Mouse (Mus musculus): ENCODE results near the gene Hsp90aa1. TPM values are rescaled to one million over a fixed set of nuclear protein-coding genes. Genes with fewer than 3 reads are reported as not detected.
"Not testable (repeated sequence)": the region's sequence is repeated elsewhere in the genome, so short reads cannot be mapped to it uniquely, and the experiment has no call there.

Gene Hsp90aa1
- 686 and 764 TPM in 2 replicates for total RNA-seq (2014; fragmentation: Nextera tagmentation)
- total RNA-seq (2017), result 1,405 and 1,810 TPM in 2 replicates

- ATAC-seq (replicated peaks; ENCODE audit: poor library complexity, severe bottlenecking), result no peak
Observed at GRCm38 (mm10) chr12:110702556-110702955, at the start of gene Hsp90aa1. Hsp90aa1 (minus strand) TSS chr12:110702728.

GRCm38 (mm10) chr12:110750770-110751439, 48.4 kb upstream of the Hsp90aa1 start:
- ATAC-seq (replicated peaks; ENCODE audit: poor library complexity, severe bottlenecking), result no peak; the same call in 1 of the 2 replicates

GRCm38 (mm10) chr12:110738158-110738921, 35.8 kb upstream of the Hsp90aa1 start:
- 0 out of 2 replicates have a peak, but pooled peaks have one; percentile 6 for ATAC-seq (replicated peaks; ENCODE audit: poor library complexity, severe bottlenecking)

GRCm38 (mm10) chr12:110737170-110738157, 34.9 kb upstream of the Hsp90aa1 start, which contains the start of gene Wdr20:
Wdr20 (plus strand) TSS chr12:110737944.
- peak; percentile 92 for ATAC-seq (replicated peaks; ENCODE audit: poor library complexity, severe bottlenecking)

- peak; percentile 43 for ATAC-seq (replicated peaks; ENCODE audit: poor library complexity, severe bottlenecking)
Observed at GRCm38 (mm10) chr12:110736641-110737040, 34.1 kb upstream of the Hsp90aa1 start.

- ATAC-seq (replicated peaks; ENCODE audit: poor library complexity, severe bottlenecking), result not testable (repeated sequence)
Observed at GRCm38 (mm10) chr12:110733254-110733653, 30.7 kb upstream of the Hsp90aa1 start.

GRCm38 (mm10) chr12:110726428-110726827, 23.9 kb upstream of the Hsp90aa1 start:
- ATAC-seq (replicated peaks; ENCODE audit: poor library complexity, severe bottlenecking), result no peak

- ATAC-seq (replicated peaks; ENCODE audit: poor library complexity, severe bottlenecking), result no peak
Observed at GRCm38 (mm10) chr12:110725489-110725888, 23.0 kb upstream of the Hsp90aa1 start.

GRCm38 (mm10) chr12:110725051-110725450, 22.5 kb upstream of the Hsp90aa1 start:
- ATAC-seq (replicated peaks; ENCODE audit: poor library complexity, severe bottlenecking), result no peak

- ATAC-seq (replicated peaks; ENCODE audit: poor library complexity, severe bottlenecking), result no peak
Observed at GRCm38 (mm10) chr12:110716004-110716403, 13.5 kb upstream of the Hsp90aa1 start.

- peak; percentile 59 for ATAC-seq (replicated peaks; ENCODE audit: poor library complexity, severe bottlenecking)
Observed at GRCm38 (mm10) chr12:110714215-110714614, 11.7 kb upstream of the Hsp90aa1 start.

- ATAC-seq (replicated peaks; ENCODE audit: poor library complexity, severe bottlenecking), result no peak; the same call in 1 of the 2 replicates
Observed at GRCm38 (mm10) chr12:110713784-110714183, 11.3 kb upstream of the Hsp90aa1 start.

- ATAC-seq (replicated peaks; ENCODE audit: poor library complexity, severe bottlenecking), result no peak
Observed at GRCm38 (mm10) chr12:110711270-110711669, 8.7 kb upstream of the Hsp90aa1 start.

GRCm38 (mm10) chr12:110707451-110707850, 4.9 kb upstream of the Hsp90aa1 start:
- ATAC-seq (replicated peaks; ENCODE audit: poor library complexity, severe bottlenecking), result no peak

GRCm38 (mm10) chr12:110706337-110707231, 4.1 kb upstream of the Hsp90aa1 start:
- ATAC-seq (replicated peaks; ENCODE audit: poor library complexity, severe bottlenecking), result peak; percentile 85

- ATAC-seq (replicated peaks; ENCODE audit: poor library complexity, severe bottlenecking), result not testable (repeated sequence)
Observed at GRCm38 (mm10) chr12:110705419-110705818, 2.9 kb upstream of the Hsp90aa1 start.

GRCm38 (mm10) chr12:110703682-110704081, 1.2 kb upstream of the Hsp90aa1 start:
- ATAC-seq (replicated peaks; ENCODE audit: poor library complexity, severe bottlenecking), result no peak

- peak; percentile 25 for ATAC-seq (replicated peaks; ENCODE audit: poor library complexity, severe bottlenecking)
Observed at GRCm38 (mm10) chr12:110703008-110703471, 512 bp upstream of the Hsp90aa1 start.

- ATAC-seq (replicated peaks; ENCODE audit: poor library complexity, severe bottlenecking), result peak; percentile 21
Observed at GRCm38 (mm10) chr12:110701363-110701762, 1.2 kb downstream of the Hsp90aa1 start.
